Mouse (Mus musculus) megakaryocyte, embryonic 14.5 days (primary cell): Measurements from ENCODE around the gene Phactr1. TPM values are rescaled to one million over a fixed set of nuclear protein-coding genes. Genes with fewer than 3 reads are reported as not detected.
A peak's percentile ranks its signal among the peaks of the same experiment; 100 is the strongest.

ENCODE experiments used
- H3K27me3 ChIP-seq: replicated peaks from 2 replicates; pipeline ENCODE3; 2012; ENCODE audit warnings: inconsistent platforms
- H3K36me3 ChIP-seq: replicated peaks from 2 replicates; pipeline ENCODE3; 2012; ENCODE audit warnings: low read length, inconsistent platforms, mixed read lengths
- H3K4me1 ChIP-seq: 2 replicates; pipeline ENCODE4 v1.6.1; 2012; ENCODE audit warnings: inconsistent platforms
- H3K4me3 ChIP-seq: replicated peaks from 2 replicates; pipeline ENCODE3; 2012; ENCODE audit warnings: moderate library complexity, mild to moderate bottlenecking, inconsistent platforms
- H3K9me3 ChIP-seq: 2 replicates; pipeline ENCODE4 v1.6.1; 2012; ENCODE audit warnings: inconsistent platforms
- FLI1 ChIP-seq: IDR thresholded peaks from 2 replicates; pipeline ENCODE4 v1.6.1; 2012; ENCODE audit warnings: low read length, inconsistent platforms, mixed read lengths
- GATA1 ChIP-seq: IDR thresholded peaks from 3 replicates; pipeline ENCODE4 v1.6.1; 2012; ENCODE audit warnings: mixed read lengths, low read length, inconsistent platforms, borderline replicate concordance
- polyA plus RNA-seq: library from polyadenylated mRNA; stranded (reverse); fragments of >175 nt; gene quantifications from 2 replicates; pipeline ENCODE4 v1.2.3, GENCODE M21; 2012; ENCODE audit warnings: low replicate concordance; ENCODE audit not compliant: insufficient read depth

The Phactr1 gene
- polyA plus RNA-seq, 1 experiment: 0.01 TPM

DNA sequence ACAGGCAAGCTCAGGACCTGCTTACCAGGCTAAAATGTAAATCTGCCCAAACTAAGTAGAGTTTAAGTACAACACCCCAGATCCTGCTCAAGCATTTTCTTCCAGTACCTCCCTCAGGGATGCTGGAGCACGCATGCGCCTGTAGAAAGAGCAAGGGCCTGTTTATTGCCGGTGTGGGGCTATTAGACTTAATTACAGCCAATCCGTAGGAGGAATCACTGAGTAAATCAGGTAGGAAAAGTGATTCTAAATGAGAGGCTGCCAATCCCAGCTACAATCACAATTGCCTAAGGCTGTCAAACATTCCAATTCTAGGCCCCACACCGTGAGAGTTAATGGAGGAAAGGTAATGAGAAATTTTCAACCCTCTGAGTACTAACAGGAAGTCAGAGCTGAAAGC, 477.9 kb downstream of the Phactr1 start:
- TF ChIP-seq FLI1 (no peak), GATA1 (no peak)
- Histone ChIP-seq H3K27me3 (no peaks in the 10 kb centered on the region), H3K9me3 (no peaks in the 10 kb centered on the region), H3K36me3 (peaks cover 87% of the 10 kb centered on the region), H3K4me3 (no peak overlapping the region), H3K4me1 (peaks cover 9% of the 10 kb centered on the region)

DNA sequence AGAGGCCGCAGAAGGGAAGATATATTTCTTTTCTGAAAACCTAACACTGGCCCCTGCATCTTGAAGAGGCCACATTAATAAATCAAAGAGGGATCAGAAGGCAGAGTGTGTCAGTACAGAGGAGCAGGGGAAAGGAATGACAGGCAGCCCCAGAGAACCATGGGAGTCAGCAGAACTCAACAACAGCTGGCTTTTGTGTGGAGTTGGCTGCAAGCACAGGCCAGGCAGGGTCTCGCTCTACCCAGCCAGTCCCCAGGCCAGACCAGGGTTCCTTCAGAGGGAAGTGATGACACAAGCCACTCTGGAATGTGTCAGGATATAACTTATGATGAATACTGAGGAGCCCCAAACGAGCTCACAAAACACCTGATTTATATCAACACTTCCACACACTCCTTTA, 479.0 kb downstream of the Phactr1 start:
- Histone ChIP-seq H3K27me3 (no peaks in the 10 kb centered on the region), H3K36me3 (peaks cover 87% of the 10 kb centered on the region), H3K4me3 (no peak overlapping the region), H3K4me1 (peaks cover 12% of the 10 kb centered on the region), H3K9me3 (no peaks in the 10 kb centered on the region)
- TF ChIP-seq GATA1: no peak
- TF ChIP-seq FLI1: no peak

DNA sequence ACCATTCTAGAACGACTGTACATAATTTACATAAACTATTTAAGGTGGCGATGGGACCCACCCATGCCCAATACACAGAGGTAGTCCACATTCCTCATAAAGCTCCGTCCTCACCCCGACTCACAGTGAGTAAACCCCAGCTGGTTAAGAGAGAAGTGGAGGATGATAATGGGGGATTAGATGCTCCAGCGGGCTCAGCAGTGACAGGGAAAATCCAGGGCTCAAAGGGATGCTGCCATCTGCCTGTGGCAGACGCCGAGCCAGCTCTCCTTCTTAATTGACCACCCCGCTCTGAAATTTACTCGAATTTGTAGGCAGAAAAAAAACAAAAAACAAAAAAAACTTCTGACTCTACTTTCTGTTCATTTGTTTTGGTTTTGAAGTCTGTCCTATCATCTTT, 487.3 kb downstream of the Phactr1 start:
- H3K9me3 ChIP-seq: no peaks in the 10 kb centered on the region
- peaks cover 57% of the 10 kb centered on the region for H3K4me1 ChIP-seq
- peaks cover 51% of the 10 kb centered on the region for H3K36me3 ChIP-seq
- no peaks in the 10 kb centered on the region for H3K27me3 ChIP-seq
- no peak overlapping the region for H3K4me3 ChIP-seq
- TF ChIP-seq FLI1 (no peak), GATA1 (no peak)

DNA sequence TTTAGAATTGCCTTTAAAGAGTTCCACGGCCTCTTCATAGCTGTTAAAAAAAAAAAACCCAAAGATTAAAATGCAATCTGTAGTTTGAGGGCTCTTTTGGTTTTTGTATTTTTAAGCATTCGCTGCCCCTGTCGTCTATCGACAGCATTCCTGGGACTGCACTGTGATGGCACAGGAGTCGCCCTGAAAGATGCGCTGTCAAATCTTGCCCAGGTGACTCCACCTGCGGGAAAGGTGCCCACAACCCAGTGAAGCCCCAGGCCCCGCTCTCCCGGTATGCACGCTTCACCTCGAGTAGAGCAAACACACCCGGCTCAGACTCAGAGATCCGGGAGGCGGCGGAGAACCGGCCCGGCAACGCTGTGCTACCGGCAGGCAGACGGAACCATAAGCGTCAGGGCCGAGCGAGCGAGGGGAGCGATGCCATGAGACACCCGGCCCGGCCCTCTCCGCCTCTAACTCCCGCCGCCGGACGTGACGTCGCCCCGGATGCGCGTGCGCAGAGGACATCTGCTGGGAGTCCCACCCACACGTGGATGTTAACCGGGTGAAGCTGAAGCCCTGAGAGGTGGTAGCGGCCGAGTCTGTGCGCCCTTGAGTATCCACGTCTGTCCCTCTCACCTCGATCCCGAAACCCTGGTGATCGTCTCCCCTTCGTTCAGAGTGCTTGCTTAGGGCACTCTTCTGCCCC, 490.7 kb downstream of the Phactr1 start, which contains the start of gene Tbc1d7:
Gene Tbc1d7 (minus strand): TSS at position 482 of the 691 bp plus-strand sequence.
- peak within 1 kb of the TSS; percentile 98 for H3K4me3 ChIP-seq
- H3K27me3 ChIP-seq: no peaks in the 10 kb centered on the region
- no peak for TF ChIP-seq GATA1
- TF ChIP-seq FLI1: no peak
- H3K4me1 ChIP-seq: peaks cover 68% of the 10 kb centered on the region
- H3K36me3 ChIP-seq: peaks cover 19% of the 10 kb centered on the region
- no peaks in the 10 kb centered on the region for H3K9me3 ChIP-seq

DNA sequence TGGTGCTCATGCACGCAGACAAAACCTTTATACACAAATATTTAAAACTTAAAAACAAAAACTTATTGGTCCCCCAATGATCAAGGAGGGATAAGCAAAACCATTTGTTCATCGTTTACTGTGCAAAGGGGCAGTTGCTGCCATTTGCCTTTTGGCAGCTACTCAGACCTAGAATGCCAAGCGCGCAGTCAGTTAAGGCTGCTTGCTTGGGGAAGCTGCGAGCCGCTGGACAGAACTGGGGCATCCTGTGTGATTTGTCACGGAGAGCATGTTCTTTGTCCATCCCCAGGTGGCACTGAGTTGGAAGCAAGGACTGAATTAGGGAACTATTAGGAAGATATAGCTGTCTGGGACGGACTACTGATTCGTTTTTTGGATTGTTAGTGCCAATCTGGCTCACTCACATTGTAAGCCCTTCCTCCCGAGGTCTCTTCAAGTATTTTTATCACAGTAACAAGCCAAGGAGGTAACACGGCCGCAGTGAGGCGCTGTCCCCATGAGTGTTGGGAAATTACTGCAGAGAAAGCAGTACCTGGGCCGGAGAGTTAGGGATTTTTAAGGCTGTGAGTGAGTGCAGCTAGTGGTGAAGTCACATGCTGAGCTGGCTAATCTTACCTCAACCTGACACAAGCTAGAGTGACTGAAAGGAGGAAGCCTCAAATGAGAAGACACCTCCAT, 491.8 kb downstream of the Phactr1 start:
- peaks cover 19% of the 10 kb centered on the region for H3K36me3 ChIP-seq
- peaks cover 68% of the 10 kb centered on the region for H3K4me1 ChIP-seq
- H3K4me3 ChIP-seq: peak overlapping the region; percentile 98
- TF ChIP-seq GATA1 (no peak), FLI1 (no peak)
- H3K9me3 ChIP-seq: peaks cover 6% of the 10 kb centered on the region
- H3K27me3 ChIP-seq: no peaks in the 10 kb centered on the region

DNA sequence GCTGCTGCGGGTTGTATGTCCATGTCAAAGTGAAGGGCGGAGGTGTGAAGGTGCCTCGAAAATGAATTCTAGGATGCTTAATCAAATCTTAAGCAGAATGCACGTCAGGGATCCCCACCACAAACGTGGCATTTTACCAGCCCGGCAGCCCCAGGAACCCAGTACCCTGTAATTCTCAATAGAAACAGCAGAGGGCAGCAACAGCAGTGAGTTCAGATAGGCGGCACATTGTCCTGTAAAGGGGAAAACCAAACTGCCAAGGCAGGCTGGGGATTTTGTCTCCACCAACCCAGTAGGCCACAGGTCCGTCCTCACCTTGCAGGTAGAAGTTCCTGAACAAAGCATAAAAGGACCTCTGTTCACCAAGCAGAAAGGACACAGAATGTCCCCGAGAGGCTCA, 492.8 kb downstream of the Phactr1 start:
- Histone ChIP-seq H3K36me3 (peaks cover 8% of the 10 kb centered on the region), H3K27me3 (no peaks in the 10 kb centered on the region), H3K9me3 (peaks cover 9% of the 10 kb centered on the region), H3K4me3 (peak overlapping the region; percentile 47), H3K4me1 (peaks cover 72% of the 10 kb centered on the region)
- TF ChIP-seq GATA1 (no peak), FLI1 (no peak)

DNA sequence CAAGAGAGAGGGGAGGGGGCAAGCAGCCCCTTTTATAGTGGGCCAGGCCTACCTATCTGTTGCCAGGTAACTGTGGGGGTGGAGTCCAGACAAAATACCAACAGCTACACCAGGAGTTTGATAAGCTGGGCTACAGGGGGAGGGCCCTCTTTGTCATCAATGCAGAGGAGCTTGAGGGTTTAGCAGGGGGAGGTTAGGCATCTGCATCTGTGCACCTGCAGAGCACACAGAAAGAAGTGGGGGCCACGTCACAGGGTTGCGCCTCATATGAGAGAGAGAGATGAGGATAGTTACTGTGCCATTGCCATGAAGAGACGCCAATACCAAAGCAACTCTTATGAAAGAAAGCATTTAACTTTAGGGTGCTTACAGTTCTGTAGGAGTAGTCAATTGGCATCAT, 496.3 kb downstream of the Phactr1 start:
- Histone ChIP-seq H3K4me3 (no peak overlapping the region), H3K4me1 (peaks cover 86% of the 10 kb centered on the region), H3K27me3 (peaks cover 16% of the 10 kb centered on the region), H3K9me3 (peaks cover 9% of the 10 kb centered on the region), H3K36me3 (no peaks in the 10 kb centered on the region)
- TF ChIP-seq GATA1: no peak
- TF ChIP-seq FLI1: no peak

DNA sequence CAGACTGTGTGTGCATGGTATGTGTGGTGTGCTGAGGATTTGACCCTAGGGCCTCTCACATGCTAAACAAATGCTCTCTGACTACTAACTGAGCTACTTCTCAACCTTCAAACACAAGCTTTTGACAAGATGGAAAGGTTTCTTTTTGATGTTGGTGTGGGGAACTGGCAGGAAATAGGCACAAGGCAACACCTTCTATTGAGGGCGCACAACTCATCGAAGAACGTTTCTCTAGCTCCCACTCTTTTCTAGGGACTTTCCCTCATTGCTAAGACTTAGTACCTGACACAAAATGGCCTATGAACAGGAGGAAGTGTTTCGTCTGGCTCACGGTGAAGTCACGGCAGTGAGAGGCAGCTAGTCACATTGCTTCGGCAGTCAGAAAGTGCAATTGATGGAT, 496.9 kb downstream of the Phactr1 start:
- Histone ChIP-seq H3K4me1 (peaks cover 86% of the 10 kb centered on the region), H3K4me3 (no peak overlapping the region), H3K27me3 (peaks cover 20% of the 10 kb centered on the region), H3K36me3 (no peaks in the 10 kb centered on the region), H3K9me3 (peaks cover 9% of the 10 kb centered on the region)
- no peak for TF ChIP-seq FLI1
- TF ChIP-seq GATA1: no peak

DNA sequence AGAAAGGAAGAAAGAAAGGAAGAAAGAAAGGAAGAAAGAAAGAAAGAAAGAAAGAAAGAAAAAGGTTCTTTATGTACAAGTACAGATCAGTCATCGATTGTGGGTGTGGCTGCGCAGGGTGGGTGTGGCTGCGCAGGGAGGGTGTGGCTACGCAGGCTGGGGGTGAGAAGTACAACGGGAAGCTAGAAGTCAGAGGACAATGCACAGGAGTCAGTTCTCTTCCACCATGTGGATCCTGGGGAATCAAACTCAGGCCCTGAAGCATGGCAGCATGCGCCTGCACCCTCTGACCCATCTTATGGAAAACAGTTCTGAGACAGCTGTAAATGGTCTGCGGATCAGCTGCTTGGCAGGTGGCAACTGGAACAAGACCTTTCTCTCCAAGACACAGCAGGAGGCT, 500.7 kb downstream of the Phactr1 start:
- no peak for TF ChIP-seq FLI1
- no peak for TF ChIP-seq GATA1
- Histone ChIP-seq H3K27me3 (peaks cover 20% of the 10 kb centered on the region), H3K36me3 (peaks cover 13% of the 10 kb centered on the region), H3K4me3 (no peak overlapping the region), H3K4me1 (peaks cover 78% of the 10 kb centered on the region), H3K9me3 (peaks cover 29% of the 10 kb centered on the region)
